Mouse (Mus musculus): ENCODE measurements around the gene Mcf2l.
A peak's percentile ranks its signal among the peaks of the same experiment; 100 is the strongest.

Gene Mcf2l

GRCm38 (mm10) chr8:12873357-12874046, at the start of gene Mcf2l:
TSS of gene Mcf2l (plus strand) at chr8:12873806.
- peak in 1 of 2 experiments; percentile 30 for DNase-seq (ENCODE audit: low spot score in 2 of 2)

GRCm38 (mm10) chr8:12824562-12824961, 49.0 kb upstream of the Mcf2l start:
- no peak for DNase-seq (ENCODE audit: low spot score in 2 of 2)

- DNase-seq (ENCODE audit: low spot score in 2 of 2) = no peak
Observed at GRCm38 (mm10) chr8:12825236-12825635, 48.4 kb upstream of the Mcf2l start.

- DNase-seq (ENCODE audit: low spot score in 2 of 2) = no peak
Observed at GRCm38 (mm10) chr8:12825686-12826237, 47.8 kb upstream of the Mcf2l start.

- DNase-seq (ENCODE audit: low spot score in 2 of 2) = no peak
Observed at GRCm38 (mm10) chr8:12827124-12827523, 46.5 kb upstream of the Mcf2l start.

- DNase-seq (ENCODE audit: low spot score in 2 of 2) = no peak
Observed at GRCm38 (mm10) chr8:12828298-12828697, 45.3 kb upstream of the Mcf2l start.

GRCm38 (mm10) chr8:12829381-12829780, 44.2 kb upstream of the Mcf2l start:
- no peak for DNase-seq (ENCODE audit: low spot score in 2 of 2)

GRCm38 (mm10) chr8:12831659-12832589, 41.7 kb upstream of the Mcf2l start:
- no peak for DNase-seq (ENCODE audit: low spot score in 2 of 2)

GRCm38 (mm10) chr8:12833616-12834015, 40.0 kb upstream of the Mcf2l start:
- no peak for DNase-seq (ENCODE audit: low spot score in 2 of 2)

- no peak for DNase-seq (ENCODE audit: low spot score in 2 of 2)
Observed at GRCm38 (mm10) chr8:12840834-12841233, 32.8 kb upstream of the Mcf2l start.

GRCm38 (mm10) chr8:12842342-12842995, 31.1 kb upstream of the Mcf2l start:
- no peak for DNase-seq (ENCODE audit: low spot score in 2 of 2)

- DNase-seq (ENCODE audit: low spot score in 2 of 2) = no peak
Observed at GRCm38 (mm10) chr8:12844347-12844950, 29.2 kb upstream of the Mcf2l start.

- DNase-seq (ENCODE audit: low spot score in 2 of 2) = no peak
Observed at GRCm38 (mm10) chr8:12846447-12846846, 27.2 kb upstream of the Mcf2l start.

GRCm38 (mm10) chr8:12851241-12851640, 22.4 kb upstream of the Mcf2l start:
- no peak for DNase-seq (ENCODE audit: low spot score in 2 of 2)

GRCm38 (mm10) chr8:12856038-12856437, 17.6 kb upstream of the Mcf2l start:
- no peak for DNase-seq (ENCODE audit: low spot score in 2 of 2)

GRCm38 (mm10) chr8:12863061-12863460, 10.5 kb upstream of the Mcf2l start:
- DNase-seq (ENCODE audit: low spot score in 2 of 2) = no peak

GRCm38 (mm10) chr8:12863608-12864007, 10.0 kb upstream of the Mcf2l start:
- DNase-seq (ENCODE audit: low spot score in 2 of 2) = no peak

- DNase-seq (ENCODE audit: low spot score in 2 of 2) = no peak
Observed at GRCm38 (mm10) chr8:12865790-12866189, 7.8 kb upstream of the Mcf2l start.

- DNase-seq (ENCODE audit: low spot score in 2 of 2) = no peak
Observed at GRCm38 (mm10) chr8:12869661-12870060, 3.9 kb upstream of the Mcf2l start.

GRCm38 (mm10) chr8:12870656-12871055, 3.0 kb upstream of the Mcf2l start:
- no peak for DNase-seq (ENCODE audit: low spot score in 2 of 2)

- DNase-seq (ENCODE audit: low spot score in 2 of 2) = no peak
Observed at GRCm38 (mm10) chr8:12871461-12871860, 2.1 kb upstream of the Mcf2l start.

- DNase-seq (ENCODE audit: low spot score in 2 of 2) = no peak
Observed at GRCm38 (mm10) chr8:12872983-12873356, 636 bp upstream of the Mcf2l start.
